Mouse (Mus musculus) megakaryocyte, embryonic 14.5 days (primary cell): Measurements from ENCODE around the gene Rere.

ENCODE experiments used
- FLI1 ChIP-seq: IDR thresholded peaks from 2 replicates; pipeline ENCODE4 v1.6.1; 2012; ENCODE audit warnings: low read length, inconsistent platforms, mixed read lengths
- GATA1 ChIP-seq: IDR thresholded peaks from 3 replicates; pipeline ENCODE4 v1.6.1; 2012; ENCODE audit warnings: mixed read lengths, low read length, inconsistent platforms, borderline replicate concordance

GRCm38 (mm10) chr4:150608670-150609069, 327.2 kb downstream of the Rere start:
- TF ChIP-seq GATA1: no peak
- TF ChIP-seq FLI1: no peak
